ENCODE assay signal across 8 mouse cellular contexts in the genomic region with DNA sequence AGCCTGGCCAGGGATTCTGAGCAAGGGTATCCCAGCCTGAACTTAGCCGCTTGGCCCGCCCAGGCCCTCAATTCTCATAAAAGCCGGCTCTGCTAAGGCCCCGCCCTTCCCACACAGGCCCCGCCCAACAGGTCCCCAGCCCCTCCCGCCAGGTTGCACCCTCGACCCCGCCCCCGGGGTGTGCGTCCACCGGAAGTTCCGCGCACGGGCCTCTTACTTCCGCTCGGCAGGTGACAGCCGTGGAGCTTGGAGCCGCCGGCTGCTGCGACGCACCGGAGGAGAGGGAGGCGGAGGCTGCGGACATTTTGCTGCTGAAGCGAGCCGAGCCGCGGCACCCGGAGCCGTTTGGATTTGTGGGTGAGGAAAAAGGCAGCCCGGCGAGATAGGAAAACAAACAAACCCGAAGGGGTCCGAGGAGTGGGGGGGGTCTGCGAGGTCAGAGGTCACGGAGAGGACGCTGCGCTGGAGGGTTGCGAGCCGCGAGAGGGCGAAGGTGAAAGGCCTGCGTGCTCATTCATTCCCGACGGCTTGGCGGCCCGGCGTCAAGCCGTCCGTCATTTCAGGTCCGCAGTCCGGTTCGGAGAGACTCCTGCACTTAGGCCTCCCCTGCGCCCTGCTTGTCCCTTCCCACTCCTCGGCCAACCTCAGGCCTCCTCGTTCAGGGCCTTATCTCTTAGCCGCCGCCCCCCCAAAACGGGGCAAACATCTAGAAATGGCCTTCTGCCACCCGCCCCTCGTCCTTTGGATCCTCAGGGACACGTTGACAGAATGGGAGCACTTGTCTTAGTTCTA. TPM values are rescaled to one million over a fixed set of nuclear protein-coding genes. Genes with fewer than 3 reads are reported as not detected.
DNase-seq lines count a peak whose midpoint lies in the region; ATAC-seq and TF ChIP-seq lines count a peak whose summit lies in the region.

Gene Ap1b1, plus strand, starts transcription at position 130 of the 792 bp plus-strand sequence.

- H3K36me3 ChIP-seq in hindbrain, postnatal 0 days (ENCODE audit: insufficient read depth, low read length) = peaks cover 8% of the 10 kb centered on the region; the same call in 1 of the 2 replicates
- H3K36me3 ChIP-seq in macrophage (ENCODE audit: inconsistent target) = peaks cover 13% of the 10 kb centered on the region; the same call in 1 of the 2 replicates

- H3K9ac ChIP-seq in hindbrain, postnatal 0 days (replicated peaks; ENCODE audit: low read length) = peak within 1 kb of the TSS; percentile 78

- H3K4me2 ChIP-seq in hindbrain, postnatal 0 days (ENCODE audit: low read depth, low read length) = peak within 1 kb of the TSS; percentile 92

- intact Hi-C loops in left cerebral cortex, adult 2 months (cut with DNase I) = loop anchor here (2.0 kb wide), 1 partner anchor 78 kb away; the partner anchor contains the start of gene Gas2l1

- H3K4me3 ChIP-seq in cortical plate, adult 2 months (ENCODE audit: insufficient read depth, low read length) = peak within 1 kb of the TSS; percentile 65
- H3K4me3 ChIP-seq in hindbrain, postnatal 0 days (ENCODE audit: low read length) = peak within 1 kb of the TSS; percentile 69
- H3K4me3 ChIP-seq in left cerebral cortex, adult 2 months = peak within 1 kb of the TSS; percentile 75
- H3K4me3 ChIP-seq in macrophage (ENCODE audit: inconsistent target) = peak within 1 kb of the TSS; percentile 68

- no peaks in the 10 kb centered on the region for H3K27me3 ChIP-seq in hindbrain, postnatal 0 days (ENCODE audit: insufficient read depth, low read length)

- H3K4me1 ChIP-seq in cortical plate, adult 2 months (ENCODE audit: control insufficient read depth, insufficient read depth, low read length) = peaks cover 6% of the 10 kb centered on the region
- H3K4me1 ChIP-seq in hindbrain, postnatal 0 days (ENCODE audit: insufficient read depth, low read length) = peaks cover 10% of the 10 kb centered on the region

- ATAC-seq in hindbrain, postnatal 0 days = peak; percentile 92

- peaks cover 48% of the 10 kb centered on the region for H3K79me2 ChIP-seq in macrophage (ENCODE audit: inconsistent target)

- no peak for TF ChIP-seq CTCF in cortical plate, adult 2 months (IDR thresholded peaks at IDR 0.05; ENCODE audit: extremely low read depth, insufficient read depth, low read length)
- no peak for TF ChIP-seq CTCF in hindbrain, postnatal 0 days (IDR thresholded peaks at IDR 0.05; ENCODE audit: low read depth)
- no peak for TF ChIP-seq CTCF in left cerebral cortex, adult 2 months (IDR thresholded peaks at IDR 0.05)

- TF ChIP-seq POLR2A in cortical plate, adult 2 months (IDR thresholded peaks at IDR 0.05; ENCODE audit: extremely low read depth, insufficient read depth, low read length) = peak; percentile 50; the same call in 1 of the 2 replicates

- 2% methylated on average over 58 of the region's 62 CpGs for WGBS in hindbrain, postnatal 0 days
- WGBS in macrophage (ENCODE audit: missing documents) = under 1% methylated on average over 60 of the region's 62 CpGs

- no peak within 1 kb of the TSS for H3K27ac ChIP-seq in cortical plate, adult 2 months (ENCODE audit: insufficient read depth, low read length)
- peak within 1 kb of the TSS; percentile 69 for H3K27ac ChIP-seq in hindbrain, postnatal 0 days
- H3K27ac ChIP-seq in left cerebral cortex, adult 2 months = peak within 1 kb of the TSS; percentile 84
- H3K27ac ChIP-seq in macrophage = peak within 1 kb of the TSS; percentile 62

- DNase-seq in adipocyte (ENCODE audit: low spot score) = peak; percentile 85
- DNase-seq in gastrocnemius, adult 8-10 months (ENCODE audit: low spot score in 2 of 2) = peak; percentile 82 to 86
- peak; percentile 92 for DNase-seq in hindbrain, postnatal 0 days (ENCODE audit: low spot score)
- peak; percentile 89 to 91 for DNase-seq in left cerebral cortex, adult 2 months (ENCODE audit: extremely low spot score in 1 of 2, low spot score in 2 of 2)
- DNase-seq in retina, postnatal 7 days (ENCODE audit: low read depth, low spot score) = peak; percentile 81
- DNase-seq in urinary bladder, adult 18-20 months (ENCODE audit: low spot score in 2 of 2) = peak; percentile 86 to 90

- H3K9me3 ChIP-seq in hindbrain, postnatal 0 days (ENCODE audit: low read length) = no peaks in the 10 kb centered on the region

RNA-seq across cellular contexts. Expression of gene Ap1b1, which starts in this region (rescaled TPM):
- 162 and 169 TPM in 2 replicates for polyA plus RNA-seq in cortical plate, adult 2 months (2012; rRNA removed)
- 10 to 100 TPM; 33.1 to 38.3 (median 37.8) TPM for total RNA-seq in gastrocnemius, adult 8-10 months (2022)
- total RNA-seq in hindbrain, postnatal 0 days (2014; rRNA removed) = 141 and 150 TPM in 2 replicates
- polyA plus RNA-seq in hindbrain, postnatal 0 days (2015; fragmentation: Nextera tagmentation; extraction: Ambion mirVana) = 85.3 and 89.1 TPM in 2 replicates
- total RNA-seq in left cerebral cortex, adult 2 months (2021) = 100 to 1,000 TPM; 156 to 177 TPM
- total RNA-seq in macrophage (2018; cell fraction: chromatin; rRNA removed) = 100 to 1,000 TPM in 15 of 26 experiments, 10 to 100 TPM in 11; 18.3 to 342 (median 135) TPM
- 100 to 1,000 TPM in 18 of 26 experiments, 10 to 100 TPM in 8; 62.8 to 179 (median 114) TPM for total RNA-seq in macrophage (2018; cell fraction: cytosol; rRNA removed)
- 100 to 1,000 TPM in 16 of 26 experiments, 10 to 100 TPM in 10; 43.0 to 233 (median 113) TPM for total RNA-seq in macrophage (2018; cell fraction: nucleus; rRNA removed)
- 127 to 179 TPM (median 133 TPM) in 3 replicates for polyA plus RNA-seq in macrophage (2018)
